Mouse (Mus musculus) CD4-positive helper T cell, adult 2 months (primary cell): ENCODE measurements at regions not wholly inside any gene's neighbourhood (a gene's known extent, or its start where the extent isn't known, plus 50 kb on each side); places are given as distances from the start of the nearest gene placed in this dataset.

ENCODE experiments used
- DNase-seq: peaks from one replicate; pipeline ENCODE4 v3.0.0-alpha.2; 2012; ENCODE audit warnings: low read depth, missing footprints, low spot score

DNA sequence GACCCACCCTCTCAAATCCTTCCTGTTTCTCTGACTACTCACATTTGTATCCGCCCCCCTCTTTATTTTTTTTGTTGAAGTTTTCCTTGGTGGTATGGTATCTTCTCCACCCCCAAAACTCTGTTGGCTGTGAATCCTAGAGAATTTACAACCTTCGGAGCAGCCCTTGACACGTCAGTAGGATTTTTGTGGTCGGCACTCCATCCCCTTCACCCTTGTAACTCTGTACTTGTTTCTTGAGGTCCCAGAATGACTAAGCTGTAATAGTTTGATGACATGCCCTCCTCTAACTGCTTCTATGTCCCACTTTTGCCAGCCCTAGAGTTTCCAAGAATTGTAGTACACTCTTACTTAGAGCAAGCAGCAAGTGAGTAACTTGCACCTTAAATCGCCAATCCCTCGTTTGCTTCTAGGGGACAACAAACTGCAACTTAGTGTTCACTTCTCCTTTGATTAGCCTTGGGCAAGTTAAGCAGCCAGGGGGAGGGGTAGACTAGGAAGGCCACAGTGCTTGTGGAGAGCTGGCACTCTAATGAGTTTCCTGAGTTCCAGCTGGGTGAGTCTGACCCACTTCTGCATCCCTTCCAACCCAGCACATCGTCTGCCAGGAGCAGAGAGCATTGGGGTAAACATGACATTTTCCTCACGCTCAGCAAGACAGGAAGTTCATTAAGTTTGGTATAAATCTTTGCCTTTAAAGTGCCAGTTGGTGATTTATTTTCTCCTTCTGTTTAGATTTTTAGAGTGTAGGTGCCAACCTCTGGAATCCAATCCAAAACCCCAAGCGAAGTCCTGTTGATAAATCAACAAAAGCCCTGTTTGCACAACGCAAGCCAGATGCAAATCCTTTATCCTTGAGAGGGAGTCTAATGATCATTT is 118.7 kb downstream of the Foxa2 start:
- no peak for DNase-seq

- no peak for DNase-seq
These were observed 119.9 kb downstream of the Foxa2 start for GRCm38 (mm10) chr2:147926861-147927260.

DNA sequence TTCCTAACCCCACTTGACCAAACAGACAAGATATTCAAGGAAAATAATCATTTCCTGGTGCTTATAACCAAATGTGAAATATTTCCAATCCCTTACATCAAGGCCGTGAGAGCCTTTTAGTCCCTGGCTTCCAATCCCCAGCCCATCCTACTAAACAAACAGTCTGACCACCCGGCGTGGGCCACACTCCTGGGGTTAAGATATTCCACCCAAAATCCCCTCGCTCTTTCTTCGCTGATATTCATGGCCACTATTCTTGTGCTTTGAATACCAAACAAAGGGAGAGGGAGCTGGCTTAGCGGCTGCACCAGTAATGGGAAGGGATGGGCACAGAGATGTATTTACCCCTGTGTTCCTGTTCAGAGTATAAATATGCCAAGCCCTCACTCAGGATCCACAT is 139.4 kb downstream of the Foxa2 start:
- DNase-seq: no peak

- no peak for DNase-seq
These were observed 140.7 kb downstream of the Foxa2 start for GRCm38 (mm10) chr2:147905759-147906740.

DNA sequence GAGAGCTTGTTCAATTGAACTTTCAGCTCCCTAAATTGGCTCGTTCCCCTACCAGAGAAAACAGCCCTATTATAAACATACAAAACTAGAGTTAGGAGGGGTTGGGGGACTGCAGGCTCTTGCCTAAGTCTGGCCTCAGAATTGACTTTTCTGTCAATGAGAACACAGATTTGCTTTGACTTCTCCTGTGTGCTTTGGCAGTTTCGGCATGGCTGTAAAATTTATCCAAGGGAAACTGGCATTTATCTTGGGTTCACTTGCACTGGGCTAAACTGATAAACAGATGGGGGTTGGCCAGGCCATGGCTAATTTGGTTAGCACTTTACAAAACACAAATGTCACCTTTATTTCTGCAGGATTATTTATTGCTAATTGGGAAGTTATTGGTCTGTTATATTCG is 141.7 kb downstream of the Foxa2 start:
- no peak for DNase-seq

- no peak for DNase-seq
These were observed 147.5 kb downstream of the Foxa2 start for GRCm38 (mm10) chr2:147899236-147899635.

DNA sequence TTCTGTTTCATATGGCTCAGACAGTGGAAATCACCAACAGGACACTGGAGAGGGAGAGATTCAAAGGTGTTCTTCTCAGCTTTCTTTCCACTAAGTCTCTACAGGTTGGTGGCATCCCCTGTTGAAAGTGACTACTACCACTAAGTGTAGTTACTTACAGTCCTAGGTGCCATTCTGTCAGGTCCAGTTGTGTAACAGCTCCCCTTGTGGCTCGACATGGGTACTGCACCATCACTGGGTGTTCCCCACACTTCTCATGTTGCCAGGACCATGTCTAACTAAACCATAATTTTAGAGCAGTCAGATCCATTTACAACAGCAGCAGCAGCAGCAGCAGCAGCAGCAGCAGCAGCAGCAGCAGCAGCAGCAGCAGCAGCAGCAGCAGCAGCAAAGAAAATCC is 151.1 kb downstream of the Foxa2 start:
- no peak for DNase-seq

DNA sequence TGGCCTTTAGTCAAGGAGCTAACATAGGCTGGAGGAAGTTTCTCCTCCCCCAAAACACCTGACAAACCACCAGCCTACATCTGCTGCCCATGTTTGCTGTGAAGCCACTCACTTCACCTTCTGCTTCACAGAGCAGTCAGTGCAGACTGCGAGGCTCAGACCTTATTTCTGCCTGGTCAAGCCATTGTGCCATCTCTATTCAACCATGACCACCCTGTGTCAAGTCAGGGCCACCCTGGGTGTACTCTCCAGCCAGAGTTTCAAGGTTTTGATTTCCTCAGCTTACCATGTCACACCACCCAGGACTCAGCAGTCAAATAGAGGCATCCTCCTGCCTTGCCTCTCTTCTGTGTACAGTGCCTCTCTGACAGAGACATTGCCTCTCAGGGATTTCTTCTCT is 152.6 kb downstream of the Foxa2 start:
- no peak for DNase-seq

DNA sequence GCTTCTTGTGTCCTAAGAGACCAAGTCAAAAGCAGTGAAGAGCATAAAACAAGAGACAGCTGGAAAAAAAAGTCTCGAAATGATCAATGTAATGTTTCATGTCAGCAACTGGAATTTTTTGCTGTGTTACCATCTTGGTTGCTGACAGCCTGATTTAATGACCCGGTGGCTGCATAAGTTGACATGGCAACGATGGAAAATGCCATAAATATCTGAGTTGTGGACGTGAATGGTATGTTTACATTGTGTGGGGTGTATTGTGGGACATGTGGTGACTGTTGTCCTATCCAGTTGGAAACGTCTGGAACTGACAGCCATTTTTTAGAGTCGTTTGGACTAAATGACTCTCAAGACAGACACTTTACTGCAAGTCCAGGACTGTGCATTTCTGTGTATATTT is 160.6 kb downstream of the Foxa2 start:
- DNase-seq: no peak

DNA sequence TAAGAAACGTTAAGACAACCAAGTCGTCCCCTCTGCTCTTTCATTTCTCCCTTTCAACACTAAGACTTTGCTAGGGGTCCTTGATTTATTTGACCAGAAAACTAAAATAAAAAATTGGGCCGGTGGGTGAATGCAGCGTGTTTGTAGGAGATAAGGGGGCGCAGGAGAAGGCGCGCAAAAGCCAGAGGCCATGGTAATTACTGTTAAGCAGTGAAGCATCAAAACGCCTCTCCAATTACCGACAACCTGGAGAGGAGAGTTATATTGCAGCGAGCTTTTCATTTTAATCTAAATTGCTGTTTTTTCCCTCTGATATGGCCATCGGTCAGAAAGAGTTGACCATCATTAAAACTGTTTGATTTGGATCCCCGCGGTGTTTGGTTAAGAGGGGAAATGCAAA is 168.9 kb downstream of the Foxa2 start:
- no peak for DNase-seq

- DNase-seq: no peak
These were observed 169.2 kb downstream of the Foxa2 start for GRCm38 (mm10) chr2:147877543-147877904.

- DNase-seq: no peak
These were observed 169.8 kb downstream of the Foxa2 start for GRCm38 (mm10) chr2:147876708-147877542.

DNA sequence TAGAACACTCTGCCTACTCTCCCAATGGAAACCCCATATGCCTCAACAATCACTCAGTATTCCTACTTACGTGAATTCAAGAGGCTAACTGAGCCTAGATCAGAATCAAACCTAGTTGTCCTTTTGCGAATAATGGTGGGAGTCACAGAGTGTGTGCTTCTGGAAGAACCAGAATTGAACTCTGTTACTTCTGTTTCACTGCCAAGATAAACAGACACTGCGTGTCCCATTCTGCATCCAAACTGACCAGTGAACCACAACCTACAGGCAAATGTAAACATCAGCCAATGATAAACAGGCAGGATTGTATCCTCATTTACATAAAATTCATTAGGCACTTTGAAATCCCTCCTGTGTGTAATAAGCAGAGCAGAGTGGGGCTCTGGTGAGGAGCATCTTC is 173.8 kb downstream of the Foxa2 start:
- no peak for DNase-seq

GRCm38 (mm10) chr2:147851186-147851802 is 195.5 kb downstream of the Foxa2 start:
- DNase-seq: no peak

- DNase-seq: no peak
These were observed 199.6 kb downstream of the Foxa2 start for GRCm38 (mm10) chr2:147846968-147847749.

DNA sequence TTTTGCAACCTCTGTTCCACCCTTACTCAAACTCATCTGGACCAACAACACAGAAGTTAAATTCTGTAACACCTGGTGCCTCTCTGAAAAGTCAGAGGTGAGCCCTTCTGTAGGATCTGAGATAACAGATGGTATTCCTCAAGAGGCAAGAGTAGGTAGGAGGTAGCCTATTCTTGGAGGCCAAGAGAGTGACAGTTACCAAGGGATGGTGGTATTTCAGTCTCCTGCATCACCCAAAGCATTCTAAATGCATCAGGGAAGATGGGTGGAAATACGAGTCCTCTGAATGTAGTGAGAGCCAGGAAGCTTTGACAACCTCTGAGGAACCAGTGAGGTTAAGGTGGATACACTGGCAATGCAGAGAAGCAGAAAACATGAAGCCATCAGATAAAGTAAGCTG is 201.5 kb downstream of the Foxa2 start:
- DNase-seq: no peak

DNA sequence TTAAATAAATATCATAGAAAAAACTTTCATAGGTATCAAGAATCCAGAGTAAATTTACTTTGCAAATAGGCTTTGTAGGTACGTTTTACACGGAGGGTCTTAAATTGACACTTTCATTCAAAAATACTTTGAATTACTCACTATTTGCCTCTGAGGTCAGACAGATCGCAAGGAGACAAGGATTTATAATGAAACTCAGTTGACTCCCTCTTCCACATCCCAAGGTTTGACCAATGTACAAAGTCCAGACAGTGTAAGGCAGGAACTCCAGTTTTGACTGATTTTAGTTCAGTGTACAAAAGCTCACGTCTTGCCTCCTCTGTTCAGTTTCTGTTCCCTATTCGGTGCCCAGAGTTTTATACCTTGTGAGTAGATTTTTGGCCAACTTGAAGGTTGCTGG is 205.8 kb downstream of the Foxa2 start:
- DNase-seq: no peak

GRCm38 (mm10) chr2:147838613-147839012 is 208.2 kb downstream of the Foxa2 start:
- DNase-seq: no peak

GRCm38 (mm10) chr2:147830551-147830950 is 216.2 kb downstream of the Foxa2 start:
- no peak for DNase-seq

GRCm38 (mm10) chr2:147816951-147817350 is 229.8 kb downstream of the Foxa2 start:
- no peak for DNase-seq
